Mouse (Mus musculus) intestine, embryonic 15.5 days (tissue): ENCODE measurements around the gene C9orf72. TPM values are rescaled to one million over a fixed set of nuclear protein-coding genes. Genes with fewer than 3 reads are reported as not detected.

Experiments
- ATAC-seq: fragments of 200-750 bp; cut with Nextera tagmentation; 2 replicates; pipeline ENCODE4 v1.8.0; 2017; ENCODE audit warnings: moderate TSS enrichment, moderate library complexity
- H3K27ac ChIP-seq: fragments of 300-500 bp; sonication (generic); 2 replicates; pipeline ENCODE4 v1.5.1; 2015; ENCODE audit warnings: mild to moderate bottlenecking, inconsistent platforms
- H3K27me3 ChIP-seq: fragments of 300-500 bp; sonication (generic); replicated peaks from 2 replicates; pipeline ENCODE4 v1.6.1; 2015; ENCODE audit warnings: inconsistent platforms
- H3K36me3 ChIP-seq: fragments of 300-500 bp; sonication (generic); 2 replicates; pipeline ENCODE4 v1.6.1; 2015; ENCODE audit warnings: inconsistent platforms
- H3K4me1 ChIP-seq: fragments of 300-500 bp; sonication (generic); replicated peaks from 2 replicates; pipeline ENCODE4 v1.6.1; 2015; ENCODE audit warnings: inconsistent platforms
- H3K4me2 ChIP-seq: fragments of 300-500 bp; sonication (generic); replicated peaks from 2 replicates; pipeline ENCODE4 v1.6.1; 2015; ENCODE audit warnings: mild to moderate bottlenecking, inconsistent platforms
- H3K4me3 ChIP-seq: fragments of 300-500 bp; sonication (generic); replicated peaks from 2 replicates; pipeline ENCODE4 v1.5.1; 2015; ENCODE audit warnings: inconsistent platforms
- H3K9ac ChIP-seq: fragments of 300-500 bp; sonication (generic); 2 replicates; pipeline ENCODE4 v1.6.1; 2015; ENCODE audit warnings: inconsistent platforms
- H3K9me3 ChIP-seq: fragments of 300-500 bp; sonication (generic); 2 replicates; pipeline ENCODE4 v1.6.1; 2016; ENCODE audit warnings: inconsistent platforms
- WGBS: fragments of 180-500 bp; shearing (Covaris S2); methylation state at CpG from one replicate; pipeline ENCODE4 v1.1.7; 2015; 5-methylcytosine and 5-hydroxymethylcytosine counted together
- polyA plus RNA-seq: library from polyadenylated mRNA; unstranded; fragments of >200 nt; fragmentation: Nextera tagmentation; extraction: Ambion mirVana; gene quantifications from 2 replicates; pipeline ENCODE4 v1.2.1, GENCODE M21; 2015

Gene C9orf72
- polyA plus RNA-seq, 1 experiment from 2014 or later = 11.7 TPM

DNA sequence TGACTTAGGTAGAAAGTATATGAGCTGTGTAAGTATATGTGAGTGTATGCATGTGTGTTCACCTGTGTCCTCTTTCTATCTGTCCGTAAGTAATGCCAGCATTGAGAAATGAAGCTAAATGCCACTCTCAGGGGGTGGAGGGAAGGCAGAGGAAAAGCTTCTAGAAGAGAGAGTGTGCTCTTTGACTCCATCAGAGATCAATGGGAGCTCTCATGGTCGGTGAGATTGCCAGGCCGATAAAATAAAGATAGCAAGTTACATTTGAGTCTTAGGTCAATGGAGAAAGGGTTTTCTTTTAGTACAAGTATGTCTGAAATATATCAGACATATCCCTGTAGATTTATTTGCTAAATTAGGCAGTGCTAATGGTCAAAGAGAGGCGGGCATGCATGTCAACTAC, 77.6 kb downstream of the C9orf72 start:
- no peak overlapping the region for H3K27ac ChIP-seq
- ATAC-seq = no peak
- no peak overlapping the region for H3K4me3 ChIP-seq
- no peaks in the 10 kb centered on the region for H3K9me3 ChIP-seq
- no peaks in the 10 kb centered on the region for H3K27me3 ChIP-seq
- H3K36me3 ChIP-seq = no peaks in the 10 kb centered on the region
- H3K4me1 ChIP-seq = peaks cover 3% of the 10 kb centered on the region
- no peak overlapping the region for H3K9ac ChIP-seq
- no peak overlapping the region for H3K4me2 ChIP-seq
- 89% methylated on average over 4 of the region's 4 CpGs for WGBS

DNA sequence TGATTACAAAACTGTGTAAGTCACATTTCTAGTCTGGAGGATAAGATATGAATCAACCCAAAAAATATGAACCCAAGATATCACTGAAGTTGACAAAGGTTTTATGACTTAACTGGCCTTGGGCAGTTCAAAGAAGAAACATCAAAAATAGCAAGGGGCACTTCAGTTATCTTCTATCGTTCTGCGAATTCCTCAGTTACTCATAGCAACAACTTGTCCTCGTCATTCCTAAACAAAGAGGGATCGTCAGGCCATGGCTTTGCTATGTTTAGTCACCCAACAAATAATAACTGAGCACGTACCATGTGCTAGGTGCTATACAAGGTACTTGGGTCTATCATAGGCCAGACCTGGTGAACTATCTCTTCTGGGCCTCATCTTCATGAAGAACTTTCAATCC, 79.4 kb downstream of the C9orf72 start:
- Histone ChIP-seq H3K4me2 (no peak overlapping the region), H3K9ac (no peak overlapping the region), H3K27ac (no peak overlapping the region), H3K4me1 (peaks cover 3% of the 10 kb centered on the region), H3K36me3 (no peaks in the 10 kb centered on the region), H3K4me3 (no peak overlapping the region), H3K9me3 (no peaks in the 10 kb centered on the region), H3K27me3 (no peaks in the 10 kb centered on the region)
- ATAC-seq = no peak
- WGBS = 62% methylated on average over 5 of the region's 5 CpGs

- no peak overlapping the region for H3K4me2 ChIP-seq
- H3K27me3 ChIP-seq = no peaks in the 10 kb centered on the region
- no peaks in the 10 kb centered on the region for H3K36me3 ChIP-seq
- no peak overlapping the region for H3K9ac ChIP-seq
- H3K27ac ChIP-seq = no peak overlapping the region
- peaks cover 3% of the 10 kb centered on the region for H3K4me1 ChIP-seq
- no peak overlapping the region for H3K4me3 ChIP-seq
- ATAC-seq = no peak
- H3K9me3 ChIP-seq = no peaks in the 10 kb centered on the region
- 79% methylated on average over 10 of the region's 10 CpGs for WGBS
These were observed 80.2 kb downstream of the C9orf72 start for GRCm38 (mm10) chr4:35145726-35146125.

GRCm38 (mm10) chr4:35143472-35144102, 82.4 kb downstream of the C9orf72 start:
- Histone ChIP-seq H3K27me3 (no peaks in the 10 kb centered on the region), H3K36me3 (no peaks in the 10 kb centered on the region), H3K9me3 (no peaks in the 10 kb centered on the region), H3K27ac (0 out of 2 replicates have a peak overlapping the region, but pooled peaks have one; percentile 15), H3K4me2 (0 out of 2 replicates have a peak overlapping the region, but pooled peaks have one; percentile 22), H3K9ac (no peak overlapping the region), H3K4me3 (no peak overlapping the region), H3K4me1 (peaks cover 3% of the 10 kb centered on the region)
- WGBS = 44% methylated on average over 12 of the region's 12 CpGs
- ATAC-seq = 0 out of 2 replicates have a peak, but pooled peaks have one; percentile 8

Other genes starting within 250 kb of the C9orf72 start
- gene Ifnk, start 74.1 kb downstream of the C9orf72 start, polyA plus RNA-seq = 0.49 and 0.64 TPM in 2 replicates
- gene Mob3b, start 68.7 kb downstream of the C9orf72 start, polyA plus RNA-seq = 30.2 and 32.1 TPM in 2 replicates